Mouse (Mus musculus) G1E (cell line): ENCODE results near the gene Crlf1.

ENCODE experiments used
- CTCF ChIP-seq: IDR thresholded peaks from 2 replicates; pipeline ENCODE4 v1.5.1; 2012; ENCODE audit warnings: low read depth, low read length, inconsistent platforms, mixed read lengths
- GATA1 ChIP-seq: IDR thresholded peaks from 2 replicates; pipeline ENCODE4 v1.6.1; 2012; ENCODE audit warnings: borderline replicate concordance, low read length, inconsistent platforms, mixed read lengths
- GATA2 ChIP-seq: IDR thresholded peaks from 2 replicates; pipeline ENCODE4 v1.6.1; 2012; ENCODE audit warnings: low read depth, low read length, inconsistent platforms, borderline replicate concordance

DNA sequence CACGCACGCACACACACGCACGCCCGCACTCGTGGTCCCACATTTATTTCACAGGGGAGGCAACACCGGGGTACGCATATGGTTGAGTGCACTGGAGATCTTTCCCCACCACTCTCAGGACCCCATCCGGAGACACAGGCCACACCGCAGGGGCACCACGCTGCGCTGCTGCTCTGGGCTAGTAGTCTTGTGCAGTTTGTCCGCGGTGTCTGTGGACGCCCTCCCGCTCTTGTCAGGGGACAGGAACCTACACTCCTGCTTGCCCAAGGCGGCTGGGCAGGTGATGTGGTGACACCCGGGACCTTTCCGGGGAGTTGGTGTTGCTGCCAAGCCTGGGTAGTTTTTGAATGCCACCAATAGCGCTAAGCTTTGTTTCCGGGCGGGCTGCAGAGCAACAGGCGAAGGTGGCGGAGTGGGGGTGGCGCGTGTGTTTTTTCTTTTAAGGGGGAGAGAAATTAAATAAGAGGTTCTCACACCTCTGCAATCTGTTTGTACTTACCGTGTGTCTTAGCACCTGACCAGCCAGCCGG lies 1.5 kb downstream of the Crlf1 start:
- TF ChIP-seq CTCF = no peak
- TF ChIP-seq GATA2 = no peak
- no peak for TF ChIP-seq GATA1
